Mouse (Mus musculus): ENCODE data around the gene Inpp5a. TPM values are rescaled to one million over a fixed set of nuclear protein-coding genes. Genes with fewer than 3 reads are reported as not detected.

Gene Inpp5a
- polyA plus RNA-seq, 1 experiment from 2014 or later, result 16.4 TPM

DNA sequence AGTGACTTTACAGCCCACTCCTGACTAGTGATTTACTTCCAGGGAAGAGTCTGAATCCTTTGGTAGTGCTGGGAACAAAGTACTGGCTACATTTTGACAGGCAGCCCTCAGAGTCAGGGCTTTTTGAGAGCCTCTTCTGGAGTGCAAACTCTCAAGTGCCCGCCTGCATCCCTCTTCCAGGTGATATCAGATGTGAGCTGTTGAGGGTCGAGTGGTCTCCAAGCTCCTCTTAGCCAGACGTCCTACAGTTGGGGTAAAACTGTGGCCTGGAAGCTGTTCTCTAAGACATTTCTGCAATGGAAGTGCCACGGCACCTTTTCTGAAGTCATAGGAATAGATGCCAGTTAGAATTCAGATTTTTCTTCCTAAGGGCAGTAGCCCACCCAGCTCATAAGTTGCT lies 8.7 kb upstream of the Inpp5a start:
- Histone ChIP-seq H3K9ac (no peak overlapping the region), H3K4me2 (no peak overlapping the region), H3K27me3 (no peaks in the 10 kb centered on the region), H3K27ac (no peak overlapping the region), H3K9me3 (no peaks in the 10 kb centered on the region), H3K4me3 (no peak overlapping the region), H3K36me3 (no peaks in the 10 kb centered on the region), H3K4me1 (replicated peaks) (peaks cover 1% of the 10 kb centered on the region; the same call in 1 of the 2 replicates)
- no peak for ATAC-seq (ENCODE audit: low FRiP score)
- 79% methylated on average over 4 of the region's 4 CpGs for WGBS

GRCm38 (mm10) chr7:139381877-139382276 lies 7.0 kb upstream of the Inpp5a start:
- Histone ChIP-seq H3K4me1 (replicated peaks) (peaks cover 4% of the 10 kb centered on the region; the same call in 1 of the 2 replicates), H3K27ac (no peak overlapping the region), H3K4me3 (no peak overlapping the region), H3K9me3 (no peaks in the 10 kb centered on the region), H3K27me3 (no peaks in the 10 kb centered on the region), H3K9ac (no peak overlapping the region), H3K36me3 (no peaks in the 10 kb centered on the region), H3K4me2 (no peak overlapping the region)
- ATAC-seq (ENCODE audit: low FRiP score), result no peak
- WGBS, result 90% methylated on average over 2 of the region's 2 CpGs

GRCm38 (mm10) chr7:139382796-139383195 lies 6.1 kb upstream of the Inpp5a start:
- H3K27ac ChIP-seq, result no peak overlapping the region
- no peaks in the 10 kb centered on the region for H3K9me3 ChIP-seq
- H3K4me2 ChIP-seq, result no peak overlapping the region
- H3K27me3 ChIP-seq, result no peaks in the 10 kb centered on the region
- ATAC-seq (ENCODE audit: low FRiP score), result no peak
- WGBS, result 91% methylated on average over 2 of the region's 2 CpGs
- no peak overlapping the region for H3K4me3 ChIP-seq
- peaks cover 6% of the 10 kb centered on the region; the same call in 1 of the 2 replicates for H3K4me1 ChIP-seq (replicated peaks)
- no peaks in the 10 kb centered on the region for H3K36me3 ChIP-seq
- no peak overlapping the region for H3K9ac ChIP-seq

- no peak overlapping the region for H3K9ac ChIP-seq
- H3K4me1 ChIP-seq (replicated peaks), result peaks cover 13% of the 10 kb centered on the region
- H3K4me2 ChIP-seq, result no peak overlapping the region
- H3K27ac ChIP-seq, result no peak overlapping the region; the same call in 1 of the 2 replicates
- H3K9me3 ChIP-seq, result no peaks in the 10 kb centered on the region
- no peaks in the 10 kb centered on the region for H3K36me3 ChIP-seq
- H3K4me3 ChIP-seq, result no peak overlapping the region
- H3K27me3 ChIP-seq, result no peaks in the 10 kb centered on the region
- 95% methylated on average over 1 of the region's 1 CpGs for WGBS
- no peak for ATAC-seq (ENCODE audit: low FRiP score)
Observed at GRCm38 (mm10) chr7:139384500-139384899, 4.4 kb upstream of the Inpp5a start.

GRCm38 (mm10) chr7:139384916-139385530 lies 3.9 kb upstream of the Inpp5a start:
- H3K27ac ChIP-seq, result no peak overlapping the region; the same call in 1 of the 2 replicates
- WGBS, result 80% methylated on average over 2 of the region's 2 CpGs
- H3K9me3 ChIP-seq, result no peaks in the 10 kb centered on the region
- no peak overlapping the region for H3K9ac ChIP-seq
- no peaks in the 10 kb centered on the region for H3K27me3 ChIP-seq
- H3K4me3 ChIP-seq, result no peak overlapping the region
- no peaks in the 10 kb centered on the region for H3K36me3 ChIP-seq
- no peak overlapping the region for H3K4me2 ChIP-seq
- H3K4me1 ChIP-seq (replicated peaks), result peaks cover 18% of the 10 kb centered on the region
- no peak for ATAC-seq (ENCODE audit: low FRiP score)

DNA sequence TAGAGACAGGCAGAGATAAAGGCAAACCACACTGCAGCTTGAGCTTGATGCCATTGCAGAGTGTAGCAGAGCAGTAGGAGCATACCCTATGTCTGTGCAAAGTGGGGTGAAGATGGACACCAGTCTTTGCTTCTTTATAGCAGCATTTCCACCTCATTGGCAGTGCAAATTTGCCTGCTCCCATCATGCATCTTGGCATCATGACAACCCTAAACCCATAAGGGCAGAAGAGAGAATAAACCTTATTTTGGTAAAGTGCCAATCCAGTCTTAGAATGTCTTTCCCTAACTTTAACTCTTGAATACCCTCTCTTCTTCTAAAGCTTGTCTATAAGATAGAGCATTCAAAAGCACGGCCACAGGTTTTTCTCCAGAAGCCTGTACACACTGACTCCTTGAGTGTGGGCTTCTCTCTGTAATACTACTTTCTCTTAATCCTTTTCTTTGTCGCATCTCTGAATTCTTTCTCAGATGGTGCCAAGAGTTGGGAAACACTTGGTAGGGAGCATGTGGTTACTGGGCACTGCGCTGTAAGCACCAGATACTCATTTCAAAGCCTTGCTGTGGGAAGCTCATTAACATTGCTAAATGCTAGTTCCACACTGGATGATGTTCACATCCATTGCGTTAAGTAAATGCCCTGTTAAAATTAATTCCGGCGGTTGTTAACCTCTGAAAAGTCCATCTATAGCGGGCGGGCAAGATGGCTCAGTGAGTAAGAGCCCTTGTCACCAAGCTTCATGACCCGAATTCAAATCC lies 1.8 kb upstream of the Inpp5a start:
- Histone ChIP-seq H3K9me3 (no peaks in the 10 kb centered on the region), H3K27ac (no peak overlapping the region), H3K4me3 (no peak overlapping the region), H3K4me1 (replicated peaks) (peaks cover 34% of the 10 kb centered on the region), H3K36me3 (no peaks in the 10 kb centered on the region), H3K27me3 (no peaks in the 10 kb centered on the region), H3K9ac (no peak overlapping the region), H3K4me2 (no peak overlapping the region)
- WGBS, result 88% methylated on average over 9 of the region's 9 CpGs
- no peak for ATAC-seq (ENCODE audit: low FRiP score)

GRCm38 (mm10) chr7:139387921-139388669 lies 814 bp upstream of the Inpp5a start:
- H3K4me1 ChIP-seq (replicated peaks), result peaks cover 44% of the 10 kb centered on the region
- H3K27ac ChIP-seq, result peak overlapping the region; percentile 87
- H3K4me3 ChIP-seq, result peak overlapping the region; percentile 83
- peak overlapping the region; percentile 75 for H3K9ac ChIP-seq
- peak overlapping the region; percentile 46 for H3K4me2 ChIP-seq
- WGBS, result 21% methylated on average over 16 of the region's 16 CpGs
- ATAC-seq (ENCODE audit: low FRiP score), result peak; percentile 80; the same call in 1 of the 2 replicates
- H3K36me3 ChIP-seq, result no peaks in the 10 kb centered on the region
- no peaks in the 10 kb centered on the region for H3K9me3 ChIP-seq
- H3K27me3 ChIP-seq, result no peaks in the 10 kb centered on the region

DNA sequence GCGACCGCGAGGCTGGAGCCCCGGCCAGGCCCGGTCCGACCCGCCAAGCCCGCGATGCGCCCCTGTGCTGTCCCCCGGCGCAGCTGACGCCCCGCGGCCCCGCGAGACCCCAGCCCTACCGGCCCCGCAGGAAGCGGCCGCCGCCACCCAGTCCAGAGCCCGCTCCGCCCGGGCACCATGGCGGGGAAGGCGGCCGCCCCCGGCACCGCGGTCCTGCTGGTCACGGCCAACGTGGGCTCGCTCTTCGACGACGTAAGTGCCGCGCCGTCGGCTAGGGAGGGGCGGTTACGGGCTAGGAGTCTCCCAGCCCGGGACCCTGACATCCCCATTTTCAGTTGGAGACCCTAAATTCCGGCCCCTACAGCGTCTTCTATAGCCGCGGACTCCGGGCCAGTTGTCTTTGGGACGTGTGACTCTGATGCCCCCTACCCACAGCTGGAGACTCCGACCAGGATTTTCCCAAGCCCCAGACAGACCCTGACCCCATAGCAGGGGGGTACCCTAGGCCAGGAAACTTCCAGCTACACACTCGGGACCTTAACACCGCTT lies 378 bp downstream of the Inpp5a start:
- no peaks in the 10 kb centered on the region for H3K36me3 ChIP-seq
- whole genome bisulfite sequencing, result under 1% methylated on average over 51 of the region's 53 CpGs
- peaks cover 44% of the 10 kb centered on the region for H3K4me1 ChIP-seq (replicated peaks)
- peak overlapping the region; percentile 78 for H3K4me2 ChIP-seq
- no peaks in the 10 kb centered on the region for H3K9me3 ChIP-seq
- ATAC-seq (ENCODE audit: low FRiP score), result peak; percentile 77
- peak overlapping the region; percentile 78 for H3K27ac ChIP-seq
- H3K4me3 ChIP-seq, result peak overlapping the region; percentile 83
- no peaks in the 10 kb centered on the region for H3K27me3 ChIP-seq
- H3K9ac ChIP-seq, result peak overlapping the region; percentile 92

- no peaks in the 10 kb centered on the region for H3K27me3 ChIP-seq
- WGBS, result 81% methylated on average over 3 of the region's 3 CpGs
- no peaks in the 10 kb centered on the region for H3K36me3 ChIP-seq
- peak overlapping the region; percentile 92 for H3K9ac ChIP-seq
- H3K4me1 ChIP-seq (replicated peaks), result peaks cover 41% of the 10 kb centered on the region
- H3K9me3 ChIP-seq, result no peaks in the 10 kb centered on the region
- H3K4me3 ChIP-seq, result peak overlapping the region; percentile 83; the same call in 1 of the 2 replicates
- peak overlapping the region; percentile 78 for H3K4me2 ChIP-seq
- no peak overlapping the region for H3K27ac ChIP-seq
- ATAC-seq (ENCODE audit: low FRiP score), result no peak
Observed at GRCm38 (mm10) chr7:139390380-139390779, 1.5 kb downstream of the Inpp5a start.

DNA sequence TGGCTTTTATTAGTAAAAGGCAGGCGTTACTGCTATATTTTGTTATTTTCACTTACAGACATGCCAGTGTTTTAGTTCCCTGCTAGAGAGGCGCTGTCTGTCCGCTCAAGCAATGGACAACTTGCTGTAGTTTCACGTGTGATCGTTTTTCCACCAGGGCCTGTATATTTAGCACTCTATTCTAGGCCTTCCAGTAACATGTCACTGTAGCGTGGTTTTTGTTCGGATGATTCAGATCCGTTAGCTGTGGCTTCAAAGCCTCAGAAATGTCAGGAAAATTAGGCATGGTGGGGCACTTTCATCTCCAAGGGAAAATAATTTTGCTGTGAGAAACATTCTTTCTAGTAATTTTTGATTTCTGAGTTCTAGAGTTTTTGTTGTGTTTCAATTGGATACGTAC lies 2.0 kb downstream of the Inpp5a start:
- no peak overlapping the region for H3K9ac ChIP-seq
- peaks cover 40% of the 10 kb centered on the region for H3K4me1 ChIP-seq (replicated peaks)
- no peaks in the 10 kb centered on the region for H3K36me3 ChIP-seq
- no peak overlapping the region for H3K27ac ChIP-seq
- no peak for ATAC-seq (ENCODE audit: low FRiP score)
- H3K9me3 ChIP-seq, result no peaks in the 10 kb centered on the region
- peak overlapping the region; percentile 78; the same call in 1 of the 2 replicates for H3K4me2 ChIP-seq
- H3K27me3 ChIP-seq, result no peaks in the 10 kb centered on the region
- 87% methylated on average over 9 of the region's 9 CpGs for WGBS
- H3K4me3 ChIP-seq, result no peak overlapping the region

DNA sequence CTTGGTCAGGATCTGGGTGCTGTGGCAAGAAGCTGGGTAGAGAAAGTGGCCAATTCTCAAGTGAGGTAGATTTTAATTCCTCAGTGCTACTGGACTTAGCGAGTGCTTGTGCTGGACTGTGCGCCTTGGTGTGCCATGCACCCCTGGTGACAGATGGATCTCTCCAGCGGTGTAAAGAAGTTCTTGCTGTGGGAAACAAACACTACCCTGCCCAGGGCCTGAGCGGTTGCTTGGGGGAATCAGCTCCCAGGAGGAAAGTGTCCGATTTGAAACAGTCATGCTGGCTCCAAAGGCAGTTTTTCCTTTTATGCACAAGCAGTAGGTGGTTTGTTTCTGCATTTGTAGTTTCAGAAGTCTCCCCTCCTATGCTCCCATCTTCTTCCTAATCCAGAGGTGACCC lies 2.8 kb downstream of the Inpp5a start:
- H3K9ac ChIP-seq, result no peak overlapping the region
- no peak for ATAC-seq (ENCODE audit: low FRiP score)
- no peaks in the 10 kb centered on the region for H3K9me3 ChIP-seq
- H3K36me3 ChIP-seq, result no peaks in the 10 kb centered on the region
- no peaks in the 10 kb centered on the region for H3K27me3 ChIP-seq
- H3K4me3 ChIP-seq, result no peak overlapping the region
- peaks cover 40% of the 10 kb centered on the region for H3K4me1 ChIP-seq (replicated peaks)
- H3K27ac ChIP-seq, result no peak overlapping the region
- 61% methylated on average over 5 of the region's 5 CpGs for WGBS
- no peak overlapping the region for H3K4me2 ChIP-seq

- no peak for ATAC-seq (ENCODE audit: low FRiP score)
- Histone ChIP-seq H3K9me3 (no peaks in the 10 kb centered on the region), H3K36me3 (no peaks in the 10 kb centered on the region), H3K4me3 (no peak overlapping the region), H3K4me2 (no peak overlapping the region), H3K4me1 (replicated peaks) (peaks cover 40% of the 10 kb centered on the region), H3K9ac (no peak overlapping the region), H3K27me3 (no peaks in the 10 kb centered on the region), H3K27ac (no peak overlapping the region)
- 65% methylated on average over 2 of the region's 2 CpGs for WGBS
Observed at GRCm38 (mm10) chr7:139392106-139392505, 3.2 kb downstream of the Inpp5a start.

Measured in hindbrain, embryonic 13.5 days (tissue).